Mouse (Mus musculus): ENCODE measurements around the gene Cnppd1.

DNA sequence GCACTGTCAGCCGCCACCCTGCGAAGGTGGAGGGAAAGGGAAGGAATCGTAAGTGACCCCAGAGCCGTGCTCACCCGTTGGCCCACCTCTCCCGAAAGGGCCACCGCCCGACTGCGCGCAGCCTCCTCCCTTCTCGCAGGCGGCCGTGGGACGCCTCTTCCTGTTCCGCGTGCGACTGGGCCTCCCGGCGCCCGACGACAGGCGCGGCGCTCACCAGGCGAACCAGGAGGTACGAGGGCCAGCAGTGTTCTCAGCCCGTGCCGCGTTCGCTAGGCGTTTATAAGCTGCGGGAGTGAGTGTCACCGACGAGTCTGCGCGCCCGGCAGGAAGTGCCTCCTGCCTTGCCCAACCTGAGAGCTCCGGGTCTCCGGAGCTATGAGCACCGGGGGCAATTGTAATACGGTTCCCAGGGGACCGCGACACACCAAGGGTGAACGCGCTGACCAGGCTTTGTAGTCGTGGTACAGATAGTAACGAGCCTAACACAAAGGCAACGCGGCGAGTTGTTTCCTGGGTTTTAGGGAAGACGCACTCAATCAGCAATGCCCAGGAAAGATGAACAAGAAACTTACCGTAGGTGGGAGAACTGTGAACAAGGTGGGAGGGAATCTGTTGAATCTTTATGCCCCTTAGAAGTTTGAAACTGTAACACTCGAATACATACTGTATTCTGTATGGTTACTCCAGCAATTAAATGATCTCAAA lies 873 bp downstream of the Cnppd1 start:
- TF ChIP-seq CTCF (IDR thresholded peaks at IDR 0.05; ENCODE audit: control insufficient read depth, insufficient read depth, low read length) (no peak), POLR2A (IDR thresholded peaks at IDR 0.05; ENCODE audit: borderline replicate concordance, control insufficient read depth, low read depth, low read length) (peak; percentile 98)
